Mouse (Mus musculus) urinary bladder, postnatal 36 days (tissue): ENCODE results near the gene Hunk.

Experiments used
- DNase-seq, 2 experiments: peaks; one replicate each; pipeline ENCODE4 v3.0.0; 2022; ENCODE audit warnings: low spot score in 2 of 2, mixed read lengths in 1 of 2

Hunk gene

DNA sequence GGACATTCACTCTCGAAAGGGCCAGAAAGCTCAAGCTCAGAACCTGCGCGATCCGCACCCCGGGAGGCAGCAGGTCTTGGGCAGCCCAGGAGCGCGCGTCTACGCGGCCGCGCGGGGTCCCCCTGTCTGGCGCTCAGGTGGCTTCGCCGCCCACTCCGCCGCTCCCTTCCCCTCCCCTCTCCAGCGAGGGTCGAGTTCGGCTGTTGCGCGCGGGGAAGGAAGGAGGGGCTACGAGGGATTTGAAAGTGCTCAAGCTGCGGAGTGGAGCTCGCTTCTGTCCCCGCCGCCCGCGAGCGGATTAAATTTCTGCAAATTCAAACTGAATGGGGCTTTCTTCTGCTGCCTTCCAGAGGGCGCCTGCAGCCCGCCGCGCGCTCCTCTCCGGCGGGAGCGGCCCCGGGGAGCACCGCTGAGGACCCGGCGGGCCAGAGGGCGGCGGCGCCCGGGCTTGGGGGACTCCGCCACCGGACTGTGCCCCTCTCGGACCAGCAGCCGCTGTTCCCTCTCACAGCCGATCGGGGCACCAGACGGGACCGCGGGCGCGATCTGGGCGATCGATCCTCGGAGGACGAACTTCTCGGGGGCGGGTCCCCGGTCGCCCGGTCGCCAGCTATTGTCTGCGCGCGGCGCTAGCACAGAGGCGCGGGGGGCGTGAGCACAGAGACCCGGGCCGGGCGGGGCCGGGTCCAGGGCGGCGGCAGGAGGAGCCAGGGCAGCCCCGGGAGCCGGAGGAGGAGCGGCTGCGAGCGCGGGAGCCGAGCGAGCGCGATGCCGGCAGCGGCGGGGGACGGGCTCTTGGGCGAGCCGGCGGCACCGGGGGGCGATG lies at the start of gene Hunk:
TSS of gene Hunk (plus strand) at position 326 of the 826 bp plus-strand sequence.
- peak; percentile 52 to 55 for DNase-seq

DNA sequence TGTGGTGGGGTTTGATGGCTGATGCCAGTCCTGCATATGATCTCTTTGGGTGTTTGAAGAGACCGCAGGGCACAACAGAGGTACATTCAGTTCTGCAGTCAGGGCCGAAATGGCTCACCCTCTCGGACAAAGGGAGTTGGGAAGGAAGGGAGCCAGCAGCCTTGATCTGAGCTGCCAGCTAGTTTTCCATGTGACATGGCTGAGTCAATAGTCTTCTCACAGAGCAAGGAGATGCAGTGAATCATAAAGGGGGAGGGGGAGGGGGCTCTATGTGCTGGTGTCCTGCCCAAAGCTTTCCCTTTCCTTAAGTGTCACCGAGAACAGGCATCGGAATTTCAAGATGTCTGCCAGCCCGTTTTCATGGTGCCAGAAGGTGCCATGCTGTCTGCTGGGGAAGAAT lies 46.8 kb upstream of the Hunk start:
- no peak for DNase-seq

DNA sequence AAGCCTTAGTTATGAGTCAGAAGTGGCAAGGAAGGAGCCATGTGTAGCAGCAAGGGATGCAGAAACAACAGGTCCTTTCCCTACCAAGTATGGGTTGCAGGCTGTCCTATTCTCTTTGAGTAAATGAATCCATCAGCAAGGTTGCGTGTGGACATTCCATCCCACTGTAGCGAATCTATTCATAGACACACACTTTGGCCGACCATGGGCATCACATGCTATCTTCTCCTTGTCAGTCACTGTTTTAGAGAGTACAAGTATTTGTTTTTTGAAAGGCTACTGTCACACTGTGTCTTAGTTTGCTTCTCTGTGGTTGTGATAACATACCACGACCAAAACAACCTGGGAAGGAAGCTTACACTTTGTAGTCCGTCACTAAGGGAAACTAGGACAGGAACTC lies 44.7 kb upstream of the Hunk start:
- DNase-seq: no peak

DNA sequence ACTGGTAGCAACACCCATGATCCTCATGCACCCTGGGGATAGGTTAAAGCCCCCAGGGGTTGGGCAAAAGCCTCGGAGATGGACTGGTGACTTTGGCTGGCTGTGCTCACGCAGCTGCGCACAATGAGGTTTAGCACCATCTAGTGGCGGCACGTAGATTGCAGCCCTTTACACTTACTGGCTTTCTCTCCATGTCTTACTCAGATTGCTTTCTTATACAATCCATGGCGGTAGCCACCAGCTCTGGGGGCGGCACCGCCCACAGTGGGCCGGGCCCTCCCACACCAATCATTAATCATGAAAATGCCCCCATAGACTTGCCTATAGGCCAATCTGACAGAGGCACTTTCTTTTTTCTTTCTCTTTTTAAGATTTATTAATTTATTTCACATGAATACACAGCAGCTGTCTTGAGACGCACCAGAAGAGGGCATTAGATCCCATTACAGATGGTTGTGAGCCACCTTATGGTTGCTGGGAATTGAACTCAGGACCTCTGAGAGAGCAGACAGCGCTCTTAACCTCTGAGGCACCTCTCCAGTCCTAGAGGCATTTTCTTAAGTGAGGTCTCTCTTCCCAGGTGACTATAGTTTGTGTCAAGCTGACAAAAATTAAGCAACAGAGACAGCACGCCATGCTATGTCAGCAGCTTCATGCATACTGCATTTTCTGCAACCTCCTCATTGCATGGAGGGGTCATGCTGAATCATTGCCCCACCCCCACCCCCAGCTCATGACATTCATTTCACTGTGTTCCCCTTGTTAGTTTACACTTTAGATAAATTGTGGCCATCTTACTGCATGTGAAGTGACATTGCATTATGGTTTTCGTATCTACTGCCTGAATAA lies 35.9 kb upstream of the Hunk start:
- DNase-seq: peak; percentile 28 to 66

DNA sequence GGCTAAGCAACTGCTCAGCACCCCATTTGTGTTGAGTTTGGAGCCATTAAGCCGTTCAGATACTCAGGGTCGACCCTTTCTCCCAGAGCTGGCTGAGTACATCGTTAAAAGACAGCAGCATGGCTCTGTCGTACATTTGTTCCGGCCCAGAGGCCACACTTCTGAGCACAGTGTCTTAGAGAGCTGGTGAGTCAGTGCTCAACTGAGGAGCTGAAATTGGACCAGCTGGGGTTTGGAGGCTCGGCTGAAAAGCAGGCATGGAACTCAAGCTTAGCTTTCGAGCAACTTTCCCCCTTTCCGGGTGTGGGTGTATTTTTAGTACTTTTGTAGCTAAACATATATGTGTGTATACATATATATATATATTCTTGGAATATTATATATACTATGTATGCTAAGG lies 34.1 kb upstream of the Hunk start:
- DNase-seq: no peak

DNA sequence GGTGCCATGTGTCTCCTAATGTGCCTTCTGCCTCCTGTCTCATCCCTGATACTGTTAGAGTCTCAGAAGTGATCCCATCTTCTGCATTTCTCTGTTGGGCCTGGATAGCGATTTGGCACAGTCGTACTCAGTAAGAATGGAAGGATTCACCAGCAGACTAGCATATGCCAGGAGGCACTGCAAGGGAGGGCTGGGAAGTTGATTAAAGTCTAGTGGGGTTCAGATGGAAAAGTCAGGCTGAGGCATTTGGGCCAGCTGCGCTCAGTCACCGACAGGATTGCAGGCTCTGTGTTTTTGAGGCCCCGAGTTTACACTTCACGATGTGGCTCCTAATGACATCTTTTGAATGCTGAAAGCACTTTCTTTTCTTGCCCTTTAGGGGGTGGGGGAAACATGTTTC lies 33.1 kb upstream of the Hunk start:
- DNase-seq: no peak

DNA sequence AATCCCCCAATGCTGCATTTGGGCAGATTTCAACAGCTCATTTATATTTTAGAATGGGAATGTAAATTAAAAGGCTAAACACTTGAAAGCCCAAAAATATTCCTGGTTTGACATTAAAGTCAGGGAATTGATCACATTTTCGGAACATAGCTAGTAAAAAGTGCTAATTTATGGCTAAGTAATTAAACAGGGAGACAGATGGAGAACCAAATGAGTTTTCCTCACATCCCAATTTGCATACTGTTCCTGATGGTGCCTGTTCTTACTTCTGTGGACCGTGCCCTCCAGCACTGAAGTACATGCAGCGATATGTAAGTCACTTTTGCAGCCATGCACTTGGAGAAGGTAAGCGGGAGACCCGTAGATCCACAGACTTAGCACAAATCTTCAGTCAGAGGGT lies 32.7 kb upstream of the Hunk start:
- no peak for DNase-seq

DNA sequence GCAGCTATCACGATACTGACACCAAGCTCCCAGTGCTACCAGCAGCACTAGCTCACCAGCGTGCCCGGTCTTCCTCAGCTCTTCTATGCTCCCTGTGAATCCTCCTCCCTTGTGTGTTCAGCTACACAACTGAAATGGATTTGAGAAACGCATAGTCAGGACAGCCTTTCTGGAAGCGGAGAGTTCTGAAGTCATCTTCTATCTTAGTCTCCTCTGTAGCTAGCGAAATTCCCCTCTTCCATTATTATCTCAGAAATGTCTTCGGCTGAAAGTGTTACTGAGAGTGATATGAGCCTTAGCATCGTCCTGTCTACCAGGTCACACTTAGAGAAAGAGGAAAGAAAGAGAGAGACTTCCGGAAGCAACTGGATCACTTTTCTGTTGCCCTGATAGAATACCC lies 26.5 kb upstream of the Hunk start:
- DNase-seq: no peak

DNA sequence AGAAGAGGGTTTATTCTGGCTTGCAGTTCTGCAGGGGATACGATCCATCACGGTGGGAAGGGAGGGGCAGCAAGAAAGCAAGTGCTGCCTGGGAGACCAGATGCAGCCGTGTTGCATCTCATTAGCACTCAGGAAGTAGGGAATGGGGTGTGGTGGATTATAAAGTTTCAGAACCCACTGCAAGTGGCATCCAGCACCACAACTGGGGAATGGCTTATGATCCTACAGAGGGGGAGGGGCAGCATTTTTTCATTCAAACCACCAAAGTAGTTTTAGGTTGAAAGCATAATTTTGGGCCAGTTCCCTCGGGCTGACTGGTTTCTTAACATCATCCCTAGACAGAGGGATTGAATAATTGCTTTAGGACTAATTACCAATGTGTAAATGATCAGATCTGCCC lies 26.1 kb upstream of the Hunk start:
- DNase-seq: no peak

DNA sequence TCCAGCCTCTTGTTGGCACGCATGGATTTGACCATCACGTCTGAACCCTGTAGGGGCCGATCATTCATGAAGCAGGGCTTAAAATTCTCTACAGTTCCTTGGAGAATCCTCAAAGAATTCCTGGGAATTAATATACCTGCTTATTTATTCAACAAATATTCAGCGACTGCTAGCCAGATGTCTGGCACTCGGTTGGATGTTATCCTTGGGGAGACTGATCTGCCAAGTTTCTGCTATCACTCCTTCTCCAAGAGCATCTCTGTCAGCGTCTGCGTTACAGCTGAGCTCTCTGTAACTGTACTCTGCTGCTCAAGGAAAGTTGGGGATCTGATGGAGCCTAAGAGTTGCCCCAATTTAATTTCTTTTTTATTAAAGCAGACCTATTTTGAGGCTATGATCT lies 25.5 kb upstream of the Hunk start:
- DNase-seq: no peak

DNA sequence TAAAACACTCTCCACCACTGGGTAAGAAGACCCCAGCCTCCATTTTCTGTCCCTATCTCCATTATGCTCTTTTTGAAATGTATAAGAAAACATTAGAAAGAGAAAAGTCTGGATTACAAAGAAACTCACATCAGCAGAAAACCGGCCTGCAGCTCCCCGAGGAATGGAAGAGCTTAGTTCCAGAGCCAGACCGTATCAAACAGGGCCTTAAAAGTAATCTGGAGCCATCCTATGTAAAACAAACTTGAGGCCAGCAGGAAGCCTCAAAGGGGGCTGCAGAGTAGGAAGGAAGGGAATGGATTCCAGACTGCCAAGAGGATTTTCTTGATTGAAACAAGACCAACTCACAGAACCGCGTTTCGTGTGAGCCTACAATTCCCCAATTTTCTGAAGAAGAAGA lies 22.9 kb upstream of the Hunk start:
- DNase-seq: no peak

DNA sequence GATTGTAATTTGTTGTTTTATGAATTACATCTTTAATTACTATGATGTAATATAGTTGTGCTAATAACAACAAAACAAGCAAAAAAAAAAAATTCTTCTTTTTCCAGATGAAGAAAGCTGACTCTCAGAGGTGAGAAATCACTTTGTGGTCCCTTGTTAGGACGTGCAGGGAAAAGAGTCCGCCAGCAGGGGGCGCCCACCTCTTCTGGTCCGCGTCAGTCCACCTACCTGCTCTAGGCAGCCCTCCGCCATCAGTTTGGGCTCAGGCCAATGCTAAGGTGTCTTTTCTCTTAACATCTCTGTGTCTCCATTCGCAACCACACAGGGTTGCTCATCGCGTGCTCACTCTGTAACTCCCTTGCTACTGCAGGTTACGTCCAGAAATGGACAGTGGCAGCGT lies 5.9 kb upstream of the Hunk start:
- DNase-seq: peak; percentile 66 to 82

DNA sequence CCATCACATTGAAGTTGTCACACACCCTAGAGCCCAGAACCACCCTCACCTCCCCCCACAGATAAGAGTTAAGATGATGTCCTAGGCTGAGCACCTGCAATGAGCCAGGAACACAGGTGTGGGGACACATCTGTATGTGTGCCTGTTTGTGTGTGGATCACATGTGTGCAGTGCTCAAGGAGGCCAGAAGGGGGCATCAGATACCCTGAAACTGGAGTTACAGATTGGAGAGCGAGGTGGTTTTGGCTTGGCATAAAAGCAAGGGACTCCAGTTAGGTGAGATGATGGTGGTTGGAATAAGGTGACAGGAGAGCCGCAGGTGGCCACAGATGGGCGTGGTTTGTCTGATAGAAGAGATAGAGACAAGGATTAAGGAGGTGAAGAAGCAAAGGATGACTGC lies 4.2 kb upstream of the Hunk start:
- no peak for DNase-seq

DNA sequence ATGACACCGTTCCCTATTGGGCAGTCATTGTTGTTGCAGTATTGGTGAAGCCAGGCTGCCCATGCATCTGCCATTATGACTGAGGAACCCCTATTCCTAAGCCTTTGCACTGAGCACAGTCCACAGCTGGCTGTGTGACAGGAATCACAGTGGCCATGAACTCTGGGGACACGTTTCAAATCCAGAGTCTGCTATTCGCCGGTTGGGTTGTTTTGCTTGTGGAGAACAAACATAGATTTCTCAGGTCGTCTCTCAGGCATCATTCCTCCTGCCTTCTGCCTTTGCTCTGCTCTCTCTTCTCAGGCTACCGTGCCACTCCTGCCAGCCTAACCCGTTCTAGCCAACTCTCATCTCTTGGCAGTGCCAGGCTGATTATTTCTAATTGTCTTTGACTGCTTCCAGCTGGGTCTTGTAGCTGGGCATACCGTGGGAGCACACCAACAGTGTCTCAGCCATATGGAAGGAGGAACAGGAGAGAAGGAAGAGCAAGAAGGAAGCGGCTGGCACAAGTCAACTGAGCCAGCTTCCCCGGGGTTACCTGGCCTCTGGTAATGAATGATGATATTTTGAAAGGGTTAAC lies 3.0 kb upstream of the Hunk start:
- no peak for DNase-seq

DNA sequence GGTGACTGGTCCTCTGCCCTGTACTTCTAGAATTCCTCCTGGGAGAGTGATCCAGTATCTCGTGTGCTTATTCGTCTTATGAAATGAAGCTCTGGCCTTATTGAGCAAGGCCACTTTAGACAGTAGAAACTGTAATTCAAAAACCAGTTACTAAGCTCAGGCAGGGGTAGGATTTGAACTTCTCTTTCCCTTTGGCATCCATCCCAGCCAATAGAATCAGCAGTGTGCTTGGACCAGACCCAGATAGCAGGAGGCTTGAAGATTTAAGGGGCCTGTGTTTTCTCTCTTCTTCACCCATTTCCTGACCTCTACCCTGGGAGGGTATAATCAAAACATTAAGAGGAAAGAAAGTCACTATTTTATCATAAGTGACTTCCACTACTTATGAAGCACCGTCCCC lies 1.8 kb upstream of the Hunk start:
- DNase-seq: no peak

DNA sequence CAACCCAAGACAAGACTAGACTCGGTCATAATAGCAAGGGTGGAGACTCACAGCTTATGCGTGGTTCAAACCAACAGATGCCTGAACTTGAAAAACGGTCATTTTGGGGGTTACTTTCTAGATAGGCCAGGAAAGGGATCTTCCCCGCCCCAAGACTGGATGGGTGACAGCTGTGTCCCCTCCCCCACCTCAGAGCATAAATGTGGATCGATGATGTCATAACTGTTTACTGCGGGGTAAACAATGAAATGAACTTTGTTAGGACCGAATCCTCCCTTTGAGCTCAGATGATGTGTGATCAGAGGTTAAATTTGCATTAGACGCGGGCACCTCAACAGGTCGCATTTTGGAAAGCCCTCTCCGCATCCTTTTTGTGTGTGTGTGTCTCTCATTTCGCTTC lies 967 bp upstream of the Hunk start:
- DNase-seq: no peak

DNA sequence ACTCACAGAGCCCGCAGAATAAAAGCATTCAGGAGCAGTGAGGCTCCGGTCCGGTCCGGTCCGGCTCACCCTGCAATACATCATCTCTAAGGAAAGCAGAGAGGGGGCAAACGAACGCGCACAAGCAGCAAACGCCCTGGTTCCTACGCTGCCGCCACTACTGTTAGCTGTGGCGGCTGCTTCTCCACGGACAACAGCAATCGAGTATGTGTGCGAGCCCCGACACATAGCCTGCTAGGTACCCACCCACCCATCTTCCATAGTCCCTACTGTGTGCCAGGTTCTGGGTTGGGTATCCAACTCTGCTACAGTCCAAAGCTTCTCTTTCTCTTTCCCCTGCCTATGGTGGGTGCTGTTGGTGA lies 506 bp upstream of the Hunk start:
- no peak for DNase-seq

DNA sequence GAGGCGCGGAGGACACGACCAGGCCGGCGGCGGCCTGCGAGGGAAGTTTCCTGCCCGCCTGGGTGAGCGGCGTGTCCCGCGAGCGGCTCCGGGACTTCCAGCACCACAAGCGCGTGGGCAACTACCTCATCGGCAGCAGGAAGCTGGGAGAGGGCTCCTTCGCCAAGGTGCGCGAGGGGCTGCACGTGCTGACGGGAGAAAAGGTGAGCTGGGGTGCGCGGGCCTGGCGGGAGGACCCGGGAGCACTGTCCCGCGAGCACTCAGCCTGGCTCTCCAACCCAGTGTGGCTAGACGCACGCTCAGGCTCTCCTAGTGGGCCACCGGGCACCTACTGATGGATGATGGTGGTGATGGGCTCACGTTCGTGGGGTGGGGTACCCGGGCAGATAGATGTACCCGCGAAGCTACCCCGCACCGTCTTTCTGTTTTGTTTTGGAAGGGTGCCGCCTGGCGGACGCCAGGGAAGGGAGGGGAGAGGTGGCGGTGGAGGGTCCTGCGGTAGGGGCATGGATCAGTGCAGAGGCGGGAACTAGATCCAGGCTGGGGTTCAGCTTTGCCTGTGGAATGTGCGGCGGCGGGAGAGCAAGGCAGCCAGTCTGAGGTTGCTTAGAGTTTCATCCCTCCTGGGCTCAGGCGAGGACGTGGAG lies 824 bp downstream of the Hunk start:
- peak; percentile 38 to 43 for DNase-seq

DNA sequence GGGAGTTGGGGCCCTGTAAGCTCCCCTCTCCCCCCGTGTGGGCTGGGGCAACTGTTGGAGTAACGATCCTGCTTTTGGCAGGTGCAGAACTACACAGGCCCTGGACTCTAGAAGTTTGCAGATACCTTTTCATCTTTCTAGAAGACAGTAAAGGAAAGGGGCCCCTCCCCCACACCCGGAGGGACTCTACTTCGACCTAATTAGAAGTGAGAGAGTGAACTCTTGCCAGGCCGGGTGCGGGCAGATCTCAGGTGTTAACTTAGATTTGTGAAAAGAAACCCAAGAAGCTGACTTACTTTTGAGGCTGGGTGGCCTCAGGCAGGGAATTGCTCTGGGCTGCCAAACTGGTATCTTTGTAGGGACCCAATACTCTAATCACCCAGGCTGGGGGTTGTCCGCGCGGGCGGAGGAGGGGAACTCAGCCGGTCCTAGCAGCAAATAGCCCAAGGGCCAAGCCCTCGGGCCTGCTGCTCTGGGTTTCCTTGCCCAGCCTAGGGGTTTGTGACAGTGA lies 1.4 kb downstream of the Hunk start:
- DNase-seq: peak in 1 of 2 experiments; percentile 27

DNA sequence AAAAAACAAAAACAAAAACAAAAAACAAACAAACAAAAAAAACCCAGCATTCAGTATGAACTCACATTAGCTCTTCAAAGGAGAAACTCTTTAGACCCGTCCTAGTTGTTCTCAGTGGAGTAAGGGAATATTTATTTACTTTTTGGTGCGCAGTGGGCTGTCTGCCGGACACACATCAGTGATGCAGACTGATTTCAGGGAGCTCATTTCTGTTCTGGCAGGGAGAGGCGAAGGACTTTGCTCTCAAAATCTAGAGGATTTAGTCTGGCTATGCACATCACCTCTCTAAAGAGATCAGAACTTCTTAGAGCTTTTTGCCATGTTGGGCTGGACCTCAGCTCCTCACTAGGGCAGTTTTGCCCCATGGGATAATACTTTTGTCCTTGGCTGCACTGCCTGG lies 2.1 kb downstream of the Hunk start:
- no peak for DNase-seq

DNA sequence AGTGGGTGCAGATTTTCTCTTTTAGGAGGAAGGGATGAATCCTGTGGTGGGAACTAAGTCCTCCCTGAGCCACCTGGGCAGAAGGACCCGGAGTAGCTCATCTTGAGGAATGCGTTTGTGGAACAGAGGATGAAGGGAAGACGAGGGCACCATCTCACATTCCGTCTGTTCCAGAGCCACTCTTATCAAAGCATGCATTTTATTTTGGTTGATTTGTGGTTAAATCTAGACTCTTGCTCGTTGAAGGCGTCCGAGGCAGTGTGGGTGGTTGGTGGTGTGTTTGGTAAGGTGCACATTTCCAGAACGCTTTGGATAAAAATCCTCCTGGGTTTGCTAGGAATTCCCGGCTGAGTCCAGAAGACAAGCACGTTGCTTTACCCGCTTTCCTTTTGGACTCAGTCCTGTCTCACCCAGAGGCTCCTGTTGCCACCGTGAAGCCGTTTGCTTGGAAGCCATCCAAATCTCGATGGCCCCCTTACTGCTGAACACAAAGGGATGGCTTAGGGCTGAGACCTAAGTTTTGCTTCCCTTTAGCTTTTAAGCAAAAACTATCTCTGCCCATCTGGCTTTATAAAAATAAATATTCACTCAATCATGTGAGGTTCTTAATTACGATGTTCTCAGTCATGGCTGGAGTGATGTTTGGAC lies 3.4 kb downstream of the Hunk start:
- DNase-seq: no peak

DNA sequence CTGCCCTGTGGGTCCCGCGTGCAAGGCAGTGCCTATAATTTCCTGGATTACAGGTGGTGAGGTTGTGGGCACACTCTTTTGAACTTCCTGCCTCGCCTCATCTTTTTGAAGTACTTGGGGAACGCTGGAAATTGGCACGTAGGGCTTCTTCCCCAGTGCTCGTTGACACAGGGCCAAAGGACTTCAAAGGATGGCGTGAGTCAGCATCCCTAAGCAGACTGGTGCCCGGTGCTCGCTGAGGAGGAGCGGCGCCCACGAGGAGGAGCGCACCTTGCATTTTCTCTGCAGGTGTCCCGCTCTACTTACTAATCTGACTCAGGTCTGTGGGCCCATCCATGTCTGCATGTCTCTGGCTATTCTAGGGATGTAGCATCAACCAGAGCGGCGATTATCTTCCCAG lies 4.9 kb downstream of the Hunk start:
- no peak for DNase-seq
